Mouse (Mus musculus) testis, adult 2 months (tissue): Measurements from ENCODE around the gene Alg14. TPM values are rescaled to one million over a fixed set of nuclear protein-coding genes. Genes with fewer than 3 reads are reported as not detected.

Experiments
- H3K27ac ChIP-seq: fragments of 200-500 bp; 2 replicates; pipeline ENCODE4 v1.5.1; 2012; ENCODE audit warnings: low read depth, low read length; ENCODE audit not compliant: control insufficient read depth, insufficient read depth
- H3K27me3 ChIP-seq: fragments of 200-500 bp; 2 replicates; pipeline ENCODE4 v1.6.1; 2012; ENCODE audit warnings: mild to moderate bottlenecking, low read length, moderate library complexity; ENCODE audit not compliant: control insufficient read depth, insufficient read depth
- H3K36me3 ChIP-seq: fragments of 200-500 bp; 2 replicates; pipeline ENCODE4 v1.6.1; 2012; ENCODE audit warnings: mild to moderate bottlenecking, low read length; ENCODE audit not compliant: control insufficient read depth, insufficient read depth
- H3K4me1 ChIP-seq: fragments of 200-500 bp; 2 replicates; pipeline ENCODE4 v1.6.1; 2012; ENCODE audit warnings: low read length; ENCODE audit not compliant: control insufficient read depth, insufficient read depth
- H3K4me3 ChIP-seq: fragments of 200-500 bp; 2 replicates; pipeline ENCODE4 v1.5.1; 2012; ENCODE audit warnings: low read depth, mild to moderate bottlenecking, low read length, moderate library complexity, mixed read lengths; ENCODE audit not compliant: control insufficient read depth
- CTCF ChIP-seq: fragments of 200-500 bp; IDR thresholded peaks from 2 replicates; pipeline ENCODE4 v1.5.1; 2012; ENCODE audit warnings: low read depth, mild to moderate bottlenecking, inconsistent platforms, low read length, moderate library complexity; ENCODE audit not compliant: control insufficient read depth, insufficient read depth, insufficient replicate concordance
- POLR2A ChIP-seq: fragments of 200-500 bp; IDR thresholded peaks from 2 replicates; pipeline ENCODE4 v1.6.1; 2012; ENCODE audit warnings: low read depth, mild to moderate bottlenecking, inconsistent platforms, low read length, moderate library complexity; ENCODE audit not compliant: control insufficient read depth
- polyA plus RNA-seq: library from polyadenylated mRNA; depleted of rRNA; stranded (reverse); fragments of >200 nt; gene quantifications from 2 replicates; pipeline ENCODE4 v1.2.3, GENCODE M21; 2012

Alg14 gene
- polyA plus RNA-seq, 1 experiment: 3.3 TPM

DNA sequence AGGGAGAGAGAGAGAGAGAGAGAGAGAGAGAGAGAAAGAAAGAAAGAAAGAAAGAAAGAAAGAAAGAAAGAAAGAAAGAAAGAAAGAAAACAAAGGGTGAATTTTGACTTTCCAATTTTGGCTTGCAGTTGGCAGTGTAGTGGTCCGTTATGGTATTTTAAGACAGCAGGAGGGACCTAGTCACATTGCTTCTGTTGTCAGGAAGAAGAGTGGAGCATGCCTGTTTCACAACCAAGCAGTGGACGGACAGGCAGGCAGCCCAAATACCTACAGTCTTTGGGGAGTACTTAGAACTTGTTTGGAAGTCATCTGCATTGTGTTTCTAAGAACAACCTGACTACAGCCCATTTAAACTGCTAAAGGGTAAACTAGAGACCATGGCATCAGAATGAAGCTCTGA, 47.1 kb downstream of the Alg14 start:
- Histone ChIP-seq H3K27ac (no peak overlapping the region), H3K27me3 (no peaks in the 10 kb centered on the region), H3K4me1 (no peaks in the 10 kb centered on the region), H3K36me3 (no peaks in the 10 kb centered on the region), H3K4me3 (no peak overlapping the region)
- TF ChIP-seq POLR2A: no peak
- no peak for TF ChIP-seq CTCF

DNA sequence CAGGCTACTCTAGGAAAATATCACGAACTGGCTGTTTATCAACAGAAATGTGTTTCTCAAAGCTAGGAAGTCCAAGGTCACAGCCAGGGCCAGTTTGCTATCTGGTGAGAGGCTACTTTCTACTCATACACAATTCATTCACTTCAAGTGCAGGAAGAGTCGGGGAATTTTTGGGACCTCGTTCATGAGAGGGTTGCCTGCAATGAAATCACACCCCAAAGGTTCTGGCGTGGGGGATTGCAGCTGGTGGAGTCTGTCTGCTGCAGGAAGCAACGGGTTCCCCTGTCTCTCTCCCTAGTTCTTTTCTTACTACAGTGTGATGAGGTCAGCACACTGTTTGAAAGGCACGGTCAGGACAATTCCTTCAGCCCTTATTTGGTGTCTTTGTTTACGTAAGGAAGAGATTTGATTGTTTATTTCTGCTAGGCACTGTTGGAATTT, 48.8 kb downstream of the Alg14 start:
- H3K4me1 ChIP-seq: no peaks in the 10 kb centered on the region
- H3K27ac ChIP-seq: no peak overlapping the region; the same call in 1 of the 2 replicates

DNA sequence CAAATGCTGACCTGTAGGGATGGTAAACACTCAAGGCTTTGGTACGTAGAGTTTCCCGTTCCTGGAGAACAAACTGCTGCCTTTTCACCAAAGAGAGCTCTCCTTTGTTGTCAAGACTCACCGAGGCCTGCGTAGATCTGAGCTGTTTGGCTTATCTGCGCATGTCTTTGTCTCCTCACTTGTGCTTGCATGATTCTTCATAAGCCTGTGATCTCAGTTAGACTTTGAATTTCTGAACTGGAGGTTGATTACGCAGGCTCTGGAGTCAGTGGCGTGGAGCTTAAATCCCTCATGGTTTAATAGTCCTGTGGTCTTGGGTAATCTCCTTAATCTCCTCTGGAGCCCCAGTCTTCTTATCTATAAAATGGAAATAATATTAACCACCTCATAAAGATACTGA, 51.7 kb downstream of the Alg14 start:
- no peak overlapping the region for H3K4me3 ChIP-seq
- no peaks in the 10 kb centered on the region for H3K36me3 ChIP-seq
- no peak for TF ChIP-seq POLR2A
- no peak for TF ChIP-seq CTCF
- no peak overlapping the region for H3K27ac ChIP-seq
- H3K4me1 ChIP-seq: no peaks in the 10 kb centered on the region
- no peaks in the 10 kb centered on the region for H3K27me3 ChIP-seq

More for the DNA sequence above, 48.8 kb downstream of the Alg14 start:
- H3K36me3 ChIP-seq: no peaks in the 10 kb centered on the region
- no peak for TF ChIP-seq POLR2A
- no peak for TF ChIP-seq CTCF
- H3K4me3 ChIP-seq: no peak overlapping the region
- no peaks in the 10 kb centered on the region for H3K27me3 ChIP-seq

DNA sequence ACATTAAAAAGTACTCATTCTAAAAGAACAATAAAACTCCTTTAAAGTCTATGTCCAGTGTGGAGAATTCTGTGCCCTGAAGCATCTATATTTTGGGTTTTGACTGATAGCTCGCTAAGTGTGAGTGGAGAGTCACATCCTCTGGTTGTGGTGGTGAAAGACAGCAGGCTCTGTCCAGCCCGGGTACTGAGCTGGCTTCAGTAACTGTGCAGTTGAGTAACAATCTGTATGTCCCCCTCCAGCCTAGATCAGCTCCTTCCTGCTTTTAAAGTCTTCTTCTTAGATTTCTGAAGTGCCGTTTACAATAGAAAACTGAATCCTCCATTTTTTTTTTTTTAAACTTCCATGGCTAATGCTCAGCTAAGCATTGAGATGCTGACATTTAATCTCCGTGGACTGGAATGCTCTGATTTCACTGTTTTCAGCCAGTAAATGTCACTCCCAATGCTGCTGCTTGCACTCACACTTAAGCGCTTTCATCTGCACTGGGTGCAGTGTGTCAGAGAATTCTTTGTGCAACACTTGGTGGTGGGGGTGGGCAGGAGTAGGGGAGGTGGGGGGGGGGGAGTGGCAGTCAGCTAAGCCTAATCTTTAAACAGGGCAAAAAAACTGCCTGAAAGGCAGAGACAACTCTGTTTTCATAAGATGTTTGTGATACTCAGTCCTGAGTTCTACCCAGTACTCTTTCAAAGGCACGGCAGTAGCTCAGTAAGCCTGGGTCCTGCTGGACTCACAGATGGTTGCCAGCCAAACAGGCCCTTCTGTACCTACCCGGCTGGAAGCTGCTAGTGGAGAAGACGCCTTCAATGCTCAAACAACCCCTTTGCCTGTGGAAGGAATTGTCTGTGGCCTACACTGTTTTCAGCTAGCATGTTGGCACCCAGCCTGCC, 52.7 kb downstream of the Alg14 start:
- Histone ChIP-seq H3K4me3 (no peak overlapping the region), H3K36me3 (no peaks in the 10 kb centered on the region), H3K27ac (no peak overlapping the region), H3K27me3 (no peaks in the 10 kb centered on the region), H3K4me1 (no peaks in the 10 kb centered on the region)
- no peak for TF ChIP-seq CTCF
- TF ChIP-seq POLR2A: no peak

DNA sequence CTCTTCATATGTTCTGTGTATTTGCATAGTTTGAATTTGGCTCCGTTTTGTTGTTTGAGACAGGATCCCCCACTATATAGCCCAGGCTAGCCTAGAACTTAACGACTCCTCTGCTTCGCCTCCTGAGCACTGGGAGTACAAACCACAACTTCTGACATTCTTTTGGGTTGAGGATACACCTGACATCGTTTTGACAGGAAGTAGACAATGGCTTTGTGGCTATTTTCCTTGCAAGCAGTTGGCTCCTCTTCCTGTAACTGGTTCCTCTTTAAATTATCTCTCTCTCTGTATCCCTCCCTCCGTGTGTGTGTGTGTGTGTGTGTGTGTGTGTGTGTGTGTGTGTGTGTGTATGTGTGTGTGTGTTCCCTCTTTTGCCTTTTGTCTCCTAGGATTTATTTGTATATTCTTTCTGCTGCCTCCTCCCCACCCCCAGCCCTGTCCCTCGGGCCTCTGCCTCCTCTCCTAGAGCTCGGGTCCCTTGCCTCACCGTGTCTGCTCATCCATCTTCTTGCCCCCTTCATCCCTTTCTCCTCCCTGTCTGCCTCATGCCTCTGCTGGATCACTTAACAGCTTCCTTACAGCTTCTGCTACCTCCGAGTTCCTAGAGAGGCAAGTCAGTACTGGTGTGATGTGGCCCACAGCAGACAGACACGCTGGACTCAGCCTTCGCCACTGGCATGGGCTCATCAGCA, 53.5 kb downstream of the Alg14 start:
- H3K4me3 ChIP-seq: no peak overlapping the region
- H3K4me1 ChIP-seq: no peaks in the 10 kb centered on the region; the same call in 1 of the 2 replicates
- no peaks in the 10 kb centered on the region for H3K27me3 ChIP-seq
- no peak overlapping the region for H3K27ac ChIP-seq
- TF ChIP-seq POLR2A (no peak), CTCF (no peak)
- H3K36me3 ChIP-seq: no peaks in the 10 kb centered on the region

DNA sequence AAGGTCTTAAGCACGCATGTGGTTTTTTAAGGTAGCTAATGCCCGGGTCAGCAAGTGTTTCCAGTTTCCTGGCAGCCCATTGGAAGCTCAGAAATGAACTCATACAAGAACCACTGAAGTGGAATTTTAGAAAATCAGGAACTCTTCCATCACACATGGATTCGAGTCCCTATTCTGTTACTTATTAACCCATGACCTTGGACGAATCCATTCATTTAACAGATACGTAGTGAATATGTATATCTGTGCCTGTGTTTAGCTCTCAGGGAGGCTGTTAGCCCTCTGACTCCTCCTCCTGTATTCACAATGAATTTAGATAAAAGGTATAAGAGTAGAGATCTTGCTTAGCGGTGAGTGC, 54.0 kb downstream of the Alg14 start:
- TF ChIP-seq CTCF (no peak), POLR2A (no peak)
- Histone ChIP-seq H3K4me3 (no peak overlapping the region), H3K27ac (no peak overlapping the region), H3K4me1 (no peaks in the 10 kb centered on the region; the same call in 1 of the 2 replicates), H3K27me3 (no peaks in the 10 kb centered on the region), H3K36me3 (no peaks in the 10 kb centered on the region)

DNA sequence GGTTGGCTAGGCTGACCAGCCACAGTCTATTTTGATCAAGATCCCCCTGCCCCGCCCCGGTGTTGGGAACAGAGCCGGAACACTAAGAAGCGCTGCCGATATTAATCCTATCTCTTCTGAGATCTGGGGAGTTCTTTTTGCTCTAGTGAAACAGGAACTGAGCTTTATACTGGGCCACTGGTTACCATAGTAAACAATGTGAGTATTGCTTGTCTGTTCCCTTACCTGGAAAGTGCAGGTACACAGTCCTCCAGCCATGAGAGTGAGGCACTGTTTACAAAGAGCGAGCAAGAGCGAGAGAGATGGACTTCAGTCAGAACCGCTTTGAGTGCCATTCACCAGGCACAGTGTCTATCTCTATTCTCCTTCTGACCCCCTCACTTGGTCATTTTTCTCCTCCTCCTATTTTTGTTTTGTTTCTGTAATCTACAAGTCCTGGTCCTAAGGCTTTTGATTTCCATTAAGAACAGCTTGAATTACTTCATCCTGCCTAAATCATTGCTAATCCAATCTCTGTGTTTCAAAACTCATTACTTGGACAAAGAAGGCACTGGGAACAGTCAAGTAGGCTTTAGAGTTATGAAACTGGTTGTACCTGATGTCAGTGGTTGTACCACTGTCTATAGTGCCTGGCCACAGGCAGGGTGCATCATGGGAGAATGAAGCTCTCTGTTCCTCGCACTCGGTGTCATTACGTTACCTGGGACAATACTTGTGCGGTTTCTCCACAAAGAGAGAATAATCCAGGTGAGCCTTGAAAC, 55.1 kb downstream of the Alg14 start:
- H3K4me1 ChIP-seq: no peaks in the 10 kb centered on the region; the same call in 1 of the 2 replicates
- no peaks in the 10 kb centered on the region for H3K27me3 ChIP-seq
- TF ChIP-seq CTCF: no peak
- no peak for TF ChIP-seq POLR2A
- no peaks in the 10 kb centered on the region for H3K36me3 ChIP-seq
- no peak overlapping the region for H3K4me3 ChIP-seq
- H3K27ac ChIP-seq: no peak overlapping the region
